Mouse (Mus musculus): ENCODE measurements at regions not wholly inside any gene's neighbourhood (a gene's known extent, or its start where the extent isn't known, plus 50 kb on each side); places are given as distances from the start of the nearest gene placed in this dataset.

DNA sequence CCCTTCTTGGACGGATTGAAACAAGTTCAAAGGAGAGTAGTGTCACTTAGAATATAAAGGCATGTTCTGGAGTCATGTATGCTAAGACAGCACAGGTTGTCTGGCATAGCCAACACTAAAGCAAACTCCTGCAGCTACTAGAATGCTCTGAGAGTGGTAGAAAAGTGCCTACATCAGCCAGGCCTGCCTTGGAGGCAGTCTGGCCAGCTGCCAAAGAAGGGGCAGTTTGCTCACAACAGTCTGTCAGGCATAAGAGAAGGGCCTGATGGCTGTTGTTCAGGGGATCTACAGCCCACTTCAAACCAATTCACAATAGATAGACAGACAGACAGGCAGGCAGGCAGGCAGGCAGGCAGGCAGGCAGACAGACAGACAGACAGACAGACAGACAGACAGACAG, 136.5 kb upstream of the Dap start:
- in situ Hi-C loops (cut with MboI, MseI) = no loop called here

DNA sequence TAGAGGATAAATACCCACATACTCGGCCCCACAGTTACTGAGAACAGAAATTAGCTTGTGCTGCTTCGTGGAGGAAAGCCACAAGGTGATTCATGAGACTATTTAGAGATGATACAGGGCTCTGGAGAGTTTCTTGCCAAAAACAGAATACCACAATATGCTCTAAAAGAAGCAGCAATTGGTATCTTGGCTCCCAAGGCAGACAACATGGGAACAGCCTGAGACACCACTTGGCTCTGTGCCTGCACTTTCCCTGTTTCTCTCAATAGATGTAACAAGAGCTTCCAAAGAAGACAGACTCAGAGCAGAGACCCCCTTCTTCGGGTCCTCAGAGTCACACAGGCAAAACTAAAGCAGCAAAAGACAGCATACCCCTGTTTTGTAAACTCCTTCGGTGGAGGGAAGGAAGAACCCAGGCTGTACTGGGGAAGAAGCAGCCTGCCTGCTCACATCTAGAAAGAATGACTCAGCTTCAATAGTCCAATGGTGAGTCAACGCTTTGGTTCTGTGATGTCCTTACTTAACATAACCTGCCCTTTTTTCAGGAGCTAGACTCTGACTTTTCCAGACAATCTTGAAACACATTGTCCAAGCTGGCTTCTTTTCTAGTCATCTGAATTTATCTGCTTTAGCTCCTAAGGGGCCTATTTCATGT, 132.1 kb upstream of the Dap start:
- in situ Hi-C loops (cut with MboI, MseI) = no loop called here

GRCm38 (mm10) chr15:31096206-31096605, 127.9 kb upstream of the Dap start:
- in situ Hi-C loops (cut with MboI, MseI) = no loop called here

DNA sequence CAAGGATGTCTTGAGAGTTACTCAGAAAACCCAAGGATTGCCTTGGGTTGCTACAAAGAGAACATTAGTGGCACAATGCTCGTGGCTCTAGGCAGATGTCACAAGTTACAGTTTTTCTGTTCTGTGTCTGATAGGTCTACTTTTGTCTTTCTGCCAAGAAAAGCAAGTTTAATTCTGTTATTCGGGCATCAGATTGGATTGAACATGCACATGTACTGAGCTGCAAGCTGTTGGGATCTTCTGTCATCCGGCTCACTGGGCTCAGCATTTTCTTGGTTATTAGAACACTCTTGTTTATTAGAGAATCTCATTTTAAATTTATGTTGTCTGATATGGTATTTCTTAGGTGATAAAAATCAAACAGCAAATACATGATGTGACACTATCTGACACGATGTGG, 126.8 kb upstream of the Dap start:
- in situ Hi-C loops (cut with MboI, MseI) = no loop called here

GRCm38 (mm10) chr15:31104743-31105142, 119.4 kb upstream of the Dap start:
- in situ Hi-C loops (cut with MboI, MseI) = loop anchor here in 1 of 2 experiments (5.0 kb wide), 1 partner anchor 748 kb away; no protein-coding TSS in a partner anchor

GRCm38 (mm10) chr15:31106907-31107306, 117.2 kb upstream of the Dap start:
- in situ Hi-C loops (cut with MboI, MseI) = no loop called here

GRCm38 (mm10) chr15:31113216-31113615, 110.9 kb upstream of the Dap start:
- in situ Hi-C loops (cut with MboI, MseI) = no loop called here

DNA sequence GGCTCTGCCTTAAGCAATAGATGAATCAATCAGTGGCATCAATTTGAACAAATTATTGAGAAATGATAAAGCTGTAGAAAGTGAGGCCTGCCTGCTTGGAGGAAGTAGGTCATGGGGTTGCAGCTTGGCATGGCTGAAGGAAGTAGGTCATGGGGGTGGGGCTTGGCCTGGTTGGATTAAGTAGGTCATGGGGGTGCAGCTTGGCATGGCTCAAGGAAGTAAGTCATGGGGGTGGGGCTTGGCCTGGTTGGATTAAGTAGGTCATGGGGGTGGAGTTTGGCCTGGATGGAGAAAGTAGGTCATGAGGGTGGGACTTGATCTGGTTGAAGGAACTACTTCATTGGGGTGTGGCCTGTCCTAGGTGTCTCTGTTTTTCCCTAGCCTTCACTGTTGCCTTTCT, 106.8 kb upstream of the Dap start:
- in situ Hi-C loops (cut with MboI, MseI) = loop anchor here in 1 of 2 experiments (5.0 kb wide), 1 partner anchor 80 kb away; no protein-coding TSS in a partner anchor

DNA sequence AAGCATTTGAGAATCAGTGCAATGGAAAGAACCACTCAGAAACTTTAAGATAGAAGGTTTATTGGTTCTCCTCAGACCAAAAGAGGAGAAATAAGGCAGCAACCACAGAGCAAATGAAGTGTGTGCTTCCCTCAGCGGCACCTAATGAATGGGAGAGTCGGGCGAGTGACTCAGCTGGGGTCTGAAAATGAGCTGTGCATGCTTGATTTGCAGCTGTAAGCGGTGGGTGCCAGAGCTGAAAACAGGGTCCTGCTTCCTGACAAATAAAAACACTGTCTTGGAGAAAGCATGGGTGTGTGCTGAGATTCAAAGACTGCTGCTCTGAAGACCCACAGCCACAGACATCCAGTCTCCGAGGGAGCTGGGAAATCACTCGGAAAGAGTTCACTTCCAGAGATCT, 104.0 kb upstream of the Dap start:
- in situ Hi-C loops (cut with MboI, MseI) = no loop called here

GRCm38 (mm10) chr15:31125784-31126183, 98.3 kb upstream of the Dap start:
- in situ Hi-C loops (cut with MboI, MseI) = no loop called here

DNA sequence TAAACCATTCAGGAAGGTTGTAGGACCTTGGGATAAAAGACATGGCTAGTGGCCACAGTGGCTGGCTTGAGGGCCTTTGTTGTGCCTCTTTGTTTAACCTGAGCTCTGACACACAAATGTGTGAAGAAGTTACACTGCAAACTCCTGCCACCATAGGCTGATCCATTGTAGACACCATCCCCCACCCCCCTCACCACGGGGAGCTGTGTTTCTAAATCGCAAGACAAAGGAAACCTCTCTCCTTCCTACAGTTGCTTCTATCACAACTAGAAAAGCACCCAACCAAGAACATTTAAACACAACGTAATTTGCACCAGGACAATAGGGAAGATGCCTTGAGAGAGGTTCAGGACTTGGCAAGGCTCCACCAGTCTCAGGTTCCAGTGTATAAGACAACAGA, 97.1 kb upstream of the Dap start:
- in situ Hi-C loops (cut with MboI, MseI) = no loop called here

- in situ Hi-C loops (cut with MboI, MseI) = loop anchor here in 1 of 2 experiments (5.0 kb wide), 1 partner anchor 843 kb away; no protein-coding TSS in a partner anchor
These were observed 89.2 kb upstream of the Dap start for GRCm38 (mm10) chr15:31134891-31135290.

DNA sequence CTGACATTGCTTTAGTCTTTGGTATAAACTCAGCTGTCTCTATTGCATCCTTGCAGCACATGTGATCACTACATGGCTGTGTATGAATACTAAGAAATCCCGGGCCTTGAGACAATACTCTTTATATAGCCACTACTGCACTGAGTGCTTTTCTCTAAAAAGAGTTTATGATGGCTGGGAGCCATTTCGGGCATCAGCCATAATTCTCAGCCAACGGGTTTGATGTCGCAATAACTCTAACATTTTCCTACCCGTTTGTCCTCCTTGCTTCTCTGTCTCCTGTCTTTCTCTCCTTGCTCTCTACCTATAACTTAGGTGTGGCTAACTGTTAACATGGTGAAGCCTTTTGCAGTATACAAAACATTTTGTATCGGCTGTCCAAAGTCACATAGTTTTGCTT, 85.5 kb upstream of the Dap start:
- in situ Hi-C loops (cut with MboI, MseI) = loop anchor here in 1 of 2 experiments (5.0 kb wide), 1 partner anchor 846 kb away; no protein-coding TSS in a partner anchor

DNA sequence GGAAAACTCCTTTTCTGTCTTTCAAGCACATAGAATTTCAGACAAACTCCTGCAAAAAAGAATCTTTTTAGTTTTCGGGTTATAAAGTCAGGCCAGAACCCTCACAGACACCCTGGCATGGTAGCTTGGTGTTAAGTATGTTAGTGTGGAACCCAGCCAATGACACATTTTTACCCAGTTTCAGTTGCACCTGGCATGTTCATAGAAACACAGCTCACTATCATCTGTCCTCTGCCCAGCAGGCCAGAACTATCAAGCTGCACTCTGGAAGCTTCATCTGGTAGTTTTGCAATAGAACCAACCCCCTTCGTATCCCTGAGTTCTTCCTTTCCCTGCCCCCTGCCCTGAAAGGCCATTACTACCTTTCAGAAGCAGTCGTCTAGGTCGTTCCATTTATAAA, 82.4 kb upstream of the Dap start:
- in situ Hi-C loops (cut with MboI, MseI) = no loop called here

- in situ Hi-C loops (cut with MboI, MseI) = no loop called here
These were observed 75.6 kb upstream of the Dap start for GRCm38 (mm10) chr15:31148251-31149145.

- in situ Hi-C loops (cut with MboI, MseI) = no loop called here
These were observed 74.3 kb upstream of the Dap start for GRCm38 (mm10) chr15:31149855-31150254.

- in situ Hi-C loops (cut with MboI, MseI) = no loop called here
These were observed 73.3 kb upstream of the Dap start for GRCm38 (mm10) chr15:31150546-31151471.

DNA sequence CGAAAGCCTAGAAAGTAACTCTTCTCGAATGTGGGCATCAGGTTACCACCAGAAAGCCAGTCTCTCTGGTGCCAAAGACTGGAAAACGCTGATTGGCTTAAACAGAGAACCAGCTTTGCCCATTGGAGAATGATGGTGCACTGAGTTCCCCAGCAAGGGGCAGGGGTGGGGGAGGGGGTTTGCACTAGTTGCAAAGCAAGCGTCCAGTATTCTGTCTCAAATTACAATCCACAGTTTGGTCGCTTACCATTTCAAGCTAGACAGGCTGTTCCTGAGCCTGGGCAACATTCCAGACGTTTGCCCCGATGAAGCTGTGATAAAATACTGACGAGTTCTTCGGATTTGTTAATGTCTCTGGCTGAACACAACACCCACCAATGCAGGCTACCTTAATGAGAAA, 69.0 kb upstream of the Dap start:
- in situ Hi-C loops (cut with MboI, MseI) = no loop called here

- in situ Hi-C loops (cut with MboI, MseI) = loop anchor here in 1 of 2 experiments (5.0 kb wide), 1 partner anchor 244 kb away; no protein-coding TSS in a partner anchor
These were observed 57.5 kb upstream of the Dap start for GRCm38 (mm10) chr15:31166543-31167105.

GRCm38 (mm10) chr15:31167506-31167905, 56.6 kb upstream of the Dap start:
- in situ Hi-C loops (cut with MboI, MseI) = loop anchor here in 1 of 2 experiments (5.0 kb wide), 1 partner anchor 245 kb away; no protein-coding TSS in a partner anchor

GRCm38 (mm10) chr15:31168191-31168590, 55.9 kb upstream of the Dap start:
- in situ Hi-C loops (cut with MboI, MseI) = loop anchor here in 1 of 2 experiments (5.0 kb wide), 1 partner anchor 246 kb away; no protein-coding TSS in a partner anchor

Data from T-helper 17 cell (primary cell).